23 mouse cellular contexts compared by ENCODE assay signal in genomic region chr3:58377589-58378134, GRCm38 (mm10). TPM values are rescaled to one million over a fixed set of nuclear protein-coding genes. Genes with fewer than 3 reads are reported as not detected.
DNase-seq lines count a peak whose midpoint lies in the region; ATAC-seq lines count a peak whose summit lies in the region.
"Had no signal": no experiment of that assay in that cellular context is flagged by ENCODE, and none has a peak within 500 bp of the region (broad histone marks: within the 10 kb centered on the region; RNA-seq: fewer than 3 reads in every experiment).

No protein-coding gene starts in this region.

- peaks cover 6% of the 10 kb centered on the region; the same call in 1 of the 2 replicates for H3K4me1 ChIP-seq in kidney, embryonic 14.5 days (ENCODE audit: control insufficient read depth, insufficient read depth, low read length)
- H3K4me1 ChIP-seq in kidney, embryonic 16.5 days (ENCODE audit: insufficient read depth, low read length) = peaks cover 6% of the 10 kb centered on the region
- peaks cover 6% of the 10 kb centered on the region; the same call in 1 of the 2 replicates for H3K4me1 ChIP-seq in intestine, embryonic 16.5 days (ENCODE audit: control insufficient read depth, insufficient read depth, low read length)

- DNase-seq in cerebellum, postnatal 10 days = peak; percentile 31 to 35
- DNase-seq in cerebellum, postnatal 4 days (ENCODE audit: low spot score in 2 of 2) = no peak
- peak; percentile 13 for DNase-seq in ES-CJ7 (ENCODE audit: low read depth, low spot score)
- DNase-seq in kidney, postnatal 10 days = peak; percentile 57
- no peak for DNase-seq in embryo, embryonic 9.5 days (ENCODE audit: extremely low spot score)
- DNase-seq: adrenal gland, postnatal 36 days; cerebellum, adult 11-12 months; embryo, embryonic 11 days; gastrocnemius, postnatal 14 days; heart, adult 2 months; lung, adult 2 months; right cerebral cortex, adult 18-20 months; right cerebral cortex, postnatal 4 days; thymus, postnatal 25 days had no signal

- ATAC-seq in kidney, embryonic 14.5 days (ENCODE audit: low FRiP score, low TSS enrichment) = 0 out of 2 replicates have a peak, but pooled peaks have one; percentile 18
- no peak; the same call in 1 of the 2 replicates for ATAC-seq in kidney, embryonic 16.5 days (ENCODE audit: low FRiP score, low TSS enrichment)
- no peak for ATAC-seq in intestine, embryonic 16.5 days
- ATAC-seq: forebrain, embryonic 13.5 days; liver, embryonic 12.5 days; midbrain, embryonic 13.5 days had no signal

- 35% methylated on average over 5 of the region's 5 CpGs for WGBS in kidney, embryonic 14.5 days
- 22% methylated on average over 5 of the region's 5 CpGs for WGBS in kidney, embryonic 16.5 days
- WGBS in intestine, embryonic 16.5 days = 36% methylated on average over 5 of the region's 5 CpGs

- H3K36me3 ChIP-seq in kidney, embryonic 14.5 days (ENCODE audit: control insufficient read depth, insufficient read depth, low read length) = no peaks in the 10 kb centered on the region
- H3K36me3 ChIP-seq in kidney, embryonic 16.5 days (ENCODE audit: insufficient read depth, low read length) = no peaks in the 10 kb centered on the region
- H3K36me3 ChIP-seq in intestine, embryonic 16.5 days (ENCODE audit: control insufficient read depth, insufficient read depth, low read length) = no peaks in the 10 kb centered on the region
- H3K36me3 ChIP-seq: hindbrain, embryonic 13.5 days; limb, embryonic 13.5 days; liver, embryonic 12.5 days; midbrain, embryonic 13.5 days had no signal

- H3K4me3 ChIP-seq in kidney, embryonic 14.5 days (ENCODE audit: low read length) = no peak overlapping the region
- H3K4me3 ChIP-seq in kidney, embryonic 16.5 days (ENCODE audit: low read length) = no peak overlapping the region
- H3K4me3 ChIP-seq in intestine, embryonic 16.5 days (ENCODE audit: low read length) = no peak overlapping the region
- H3K4me3 ChIP-seq: forebrain, embryonic 13.5 days; heart, adult 2 months; hindbrain, embryonic 13.5 days; limb, embryonic 13.5 days; liver, embryonic 12.5 days; megakaryocyte, embryonic 14.5 days; midbrain, embryonic 13.5 days had no signal

- H3K4me2 ChIP-seq in kidney, embryonic 14.5 days (replicated peaks; ENCODE audit: low read depth, low read length) = no peak overlapping the region
- H3K4me2 ChIP-seq in kidney, embryonic 16.5 days (replicated peaks; ENCODE audit: low read depth, low read length) = no peak overlapping the region
- H3K4me2 ChIP-seq in intestine, embryonic 16.5 days (ENCODE audit: low read depth, low read length) = no peak overlapping the region
- H3K4me2 ChIP-seq: forebrain, embryonic 13.5 days; hindbrain, embryonic 13.5 days; limb, embryonic 13.5 days; liver, embryonic 12.5 days; midbrain, embryonic 13.5 days had no signal

- no peak overlapping the region for H3K27ac ChIP-seq in kidney, embryonic 14.5 days (ENCODE audit: low read depth, low read length)
- no peak overlapping the region for H3K27ac ChIP-seq in kidney, embryonic 16.5 days (ENCODE audit: low read length)
- H3K27ac ChIP-seq in intestine, embryonic 16.5 days (ENCODE audit: low read length) = no peak overlapping the region
- H3K27ac ChIP-seq: forebrain, embryonic 13.5 days; heart, adult 2 months; hindbrain, embryonic 13.5 days; limb, embryonic 13.5 days; liver, embryonic 12.5 days; midbrain, embryonic 13.5 days had no signal

- no peaks in the 10 kb centered on the region for H3K27me3 ChIP-seq in kidney, embryonic 14.5 days (ENCODE audit: control insufficient read depth, insufficient read depth, low read length)
- H3K27me3 ChIP-seq in kidney, embryonic 16.5 days (ENCODE audit: insufficient read depth, low read length) = no peaks in the 10 kb centered on the region
- H3K27me3 ChIP-seq in intestine, embryonic 16.5 days (replicated peaks; ENCODE audit: control insufficient read depth, insufficient read depth, low read length) = no peaks in the 10 kb centered on the region
- H3K27me3 ChIP-seq: forebrain, embryonic 13.5 days; hindbrain, embryonic 13.5 days; limb, embryonic 13.5 days; liver, embryonic 12.5 days; megakaryocyte, embryonic 14.5 days; midbrain, embryonic 13.5 days had no signal

- no peaks in the 10 kb centered on the region for H3K9me3 ChIP-seq in kidney, embryonic 14.5 days (ENCODE audit: control insufficient read depth, low read length)
- no peaks in the 10 kb centered on the region for H3K9me3 ChIP-seq in kidney, embryonic 16.5 days (ENCODE audit: low read length)
- no peaks in the 10 kb centered on the region for H3K9me3 ChIP-seq in intestine, embryonic 16.5 days (ENCODE audit: control insufficient read depth, low read length)
- H3K9me3 ChIP-seq: forebrain, embryonic 13.5 days; hindbrain, embryonic 13.5 days; limb, embryonic 13.5 days; liver, embryonic 12.5 days; megakaryocyte, embryonic 14.5 days; midbrain, embryonic 13.5 days had no signal

- no peak overlapping the region for H3K9ac ChIP-seq in kidney, embryonic 14.5 days (ENCODE audit: low read depth, low read length)
- no peak overlapping the region for H3K9ac ChIP-seq in kidney, embryonic 16.5 days (replicated peaks; ENCODE audit: low read length)
- no peak overlapping the region for H3K9ac ChIP-seq in intestine, embryonic 16.5 days (ENCODE audit: low read depth, low read length)
- H3K9ac ChIP-seq: forebrain, embryonic 13.5 days; hindbrain, embryonic 13.5 days; limb, embryonic 13.5 days; liver, embryonic 12.5 days; midbrain, embryonic 13.5 days had no signal

RNA-seq across cellular contexts. Expression of gene Tsc22d2, which starts 36.9 kb away (rescaled TPM):
- polyA plus RNA-seq in kidney, embryonic 14.5 days (2014; fragmentation: Nextera tagmentation; extraction: Ambion mirVana) = 16.1 and 17.9 TPM in 2 replicates
- polyA plus RNA-seq in kidney, embryonic 16.5 days (2015; fragmentation: Nextera tagmentation; extraction: Ambion mirVana) = 7.5 and 8.8 TPM in 2 replicates
- polyA plus RNA-seq in intestine, embryonic 16.5 days (2015; fragmentation: Nextera tagmentation; extraction: Ambion mirVana) = 5.0 and 6.1 TPM in 2 replicates

Comparison
In these comparisons a context has a peak if more than half of its experiments do, and no peak if none do; other contexts are left out.
1. DNase-seq: peak in cerebellum, postnatal 10 days (2 of 2), ES-CJ7 (single experiment) and kidney, postnatal 10 days (single experiment); none in cerebellum, postnatal 4 days (0 of 2) and embryo, embryonic 9.5 days (single experiment).